Mouse (Mus musculus): ENCODE measurements at regions not wholly inside any gene's neighbourhood (a gene's known extent, or its start where the extent isn't known, plus 50 kb on each side); places are given as distances from the start of the nearest gene placed in this dataset.

GRCm38 (mm10) chr11:34975771-34976302 lies 142.4 kb upstream of the Spdl1 start:
- DNase-seq: no peak

GRCm38 (mm10) chr11:34973467-34973921 lies 140.1 kb upstream of the Spdl1 start:
- no peak for DNase-seq

GRCm38 (mm10) chr11:34973012-34973411 lies 139.6 kb upstream of the Spdl1 start:
- no peak for DNase-seq

- no peak for DNase-seq
Observed at GRCm38 (mm10) chr11:34959291-34959690, 125.8 kb upstream of the Spdl1 start.

DNA sequence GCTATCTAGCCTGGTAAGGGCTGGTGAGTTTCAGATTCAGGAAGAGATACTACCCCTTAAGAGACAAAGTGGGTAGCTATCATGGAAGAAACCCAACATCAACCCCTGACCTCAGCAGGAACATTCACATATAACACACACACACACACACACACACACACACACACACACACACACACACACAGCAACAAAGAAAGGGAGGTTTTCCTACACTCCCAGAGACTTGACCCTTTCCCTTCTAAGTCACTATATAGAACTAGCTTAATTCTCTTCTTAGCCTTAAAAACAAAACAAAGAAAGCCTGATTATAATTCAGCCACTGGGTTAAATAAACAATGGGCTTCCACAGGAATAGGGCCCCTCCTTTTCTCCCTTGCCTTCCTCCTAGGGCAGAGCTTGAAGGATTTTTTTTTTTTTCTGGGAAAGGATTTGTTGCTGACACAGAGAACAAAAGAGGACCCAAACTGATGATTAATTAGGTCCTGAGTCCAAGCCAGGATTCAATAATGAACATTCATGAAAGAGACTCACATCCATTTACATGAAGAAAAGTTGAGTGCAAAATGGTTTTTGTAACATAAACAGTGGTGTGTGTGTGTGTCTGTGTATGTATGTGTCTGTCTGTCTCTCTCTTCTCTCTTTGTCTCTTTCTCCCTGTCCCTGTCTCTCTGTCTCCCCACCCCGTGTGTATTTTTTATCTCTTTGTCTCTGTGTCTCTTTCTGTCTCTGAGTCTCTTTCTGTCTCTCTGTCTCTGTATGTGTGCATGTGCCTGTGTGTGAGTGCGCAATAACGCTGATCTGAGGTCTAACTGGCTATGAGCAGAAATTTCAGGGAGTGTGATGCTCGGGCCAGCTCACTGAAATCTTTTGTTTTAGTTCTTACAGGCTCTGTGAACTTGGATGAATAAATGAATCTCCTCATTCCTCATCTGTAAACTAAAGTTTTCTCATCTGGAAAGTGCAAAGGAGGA lies 108.3 kb upstream of the Spdl1 start:
- no peak for DNase-seq

DNA sequence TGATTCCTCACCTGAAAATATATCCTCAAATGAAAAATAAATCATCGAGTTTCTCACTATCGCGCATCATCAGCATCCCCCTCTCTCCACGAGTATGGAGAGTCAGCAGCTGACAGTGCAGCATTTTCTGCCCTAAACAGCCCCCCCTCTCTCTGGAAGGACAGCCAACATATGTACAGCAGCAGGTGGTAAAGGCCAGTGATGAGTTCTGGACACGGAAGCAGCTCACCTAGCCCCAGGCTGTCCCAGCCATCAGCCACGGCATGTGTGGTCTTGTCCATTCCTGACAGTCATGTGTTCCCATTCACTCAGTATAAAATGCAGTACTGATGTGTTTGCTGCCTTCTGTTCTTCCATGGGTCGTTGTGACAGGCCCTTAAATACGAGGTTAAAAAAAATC lies 106.7 kb upstream of the Spdl1 start:
- peak; percentile 7 to 15 for DNase-seq

DNA sequence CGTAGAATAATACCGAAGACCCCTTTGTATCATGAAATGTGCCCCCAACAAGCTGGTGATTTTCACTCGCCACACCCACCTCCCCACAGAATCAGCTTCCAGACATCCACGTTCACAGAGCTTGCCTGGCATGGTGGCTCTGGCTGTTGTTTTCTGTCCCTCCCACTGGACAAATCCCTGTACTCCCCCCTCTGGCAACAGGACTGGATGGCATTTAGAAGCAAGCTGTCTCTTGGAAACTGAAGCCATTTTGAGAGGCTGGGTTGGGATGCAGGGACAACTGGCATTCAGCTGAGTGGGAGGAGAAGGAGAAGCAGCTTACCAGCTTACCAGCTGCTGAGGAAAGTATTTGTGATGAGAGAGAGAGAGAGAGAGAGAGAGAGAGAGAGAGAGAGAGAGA lies 105.6 kb upstream of the Spdl1 start:
- no peak for DNase-seq

DNA sequence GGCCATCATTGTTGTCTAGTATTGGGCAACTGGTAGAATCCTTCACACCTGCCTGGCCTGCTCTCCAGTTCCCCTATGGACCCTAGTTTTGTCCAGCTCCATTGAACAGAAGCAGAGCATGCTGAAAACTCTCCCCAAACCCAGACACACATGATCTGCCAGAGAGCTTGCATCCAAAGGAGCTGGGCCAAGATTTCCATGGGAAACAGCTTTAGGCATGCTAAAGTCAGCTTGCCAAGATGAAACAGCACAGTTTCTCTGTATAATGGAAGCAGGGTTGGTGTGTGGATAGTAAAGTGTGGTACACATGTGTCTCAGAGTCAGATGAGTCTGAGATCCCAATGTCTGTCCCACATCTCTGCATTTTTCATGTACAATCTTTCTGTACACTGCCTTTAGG lies 98.8 kb upstream of the Spdl1 start:
- DNase-seq: no peak

DNA sequence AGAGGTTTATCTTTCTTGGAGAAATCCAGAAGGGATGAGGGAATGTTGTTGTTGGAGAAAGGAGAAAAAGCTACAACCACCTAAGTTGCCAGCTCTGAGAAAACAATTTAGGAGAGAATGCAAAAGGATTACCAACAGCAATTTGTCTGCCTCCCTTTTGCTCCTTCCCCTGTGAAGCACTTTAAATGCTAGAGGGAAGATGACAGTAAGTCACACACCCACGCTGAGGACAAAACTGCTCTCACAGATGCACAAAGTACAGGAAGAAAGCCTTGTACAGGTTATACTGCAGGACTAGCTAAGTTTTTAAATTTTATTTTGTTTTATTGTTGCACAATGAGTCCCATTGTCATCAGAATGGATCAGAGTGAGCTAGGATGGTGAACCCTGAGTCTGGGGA lies 83.7 kb upstream of the Spdl1 start:
- no peak for DNase-seq

DNA sequence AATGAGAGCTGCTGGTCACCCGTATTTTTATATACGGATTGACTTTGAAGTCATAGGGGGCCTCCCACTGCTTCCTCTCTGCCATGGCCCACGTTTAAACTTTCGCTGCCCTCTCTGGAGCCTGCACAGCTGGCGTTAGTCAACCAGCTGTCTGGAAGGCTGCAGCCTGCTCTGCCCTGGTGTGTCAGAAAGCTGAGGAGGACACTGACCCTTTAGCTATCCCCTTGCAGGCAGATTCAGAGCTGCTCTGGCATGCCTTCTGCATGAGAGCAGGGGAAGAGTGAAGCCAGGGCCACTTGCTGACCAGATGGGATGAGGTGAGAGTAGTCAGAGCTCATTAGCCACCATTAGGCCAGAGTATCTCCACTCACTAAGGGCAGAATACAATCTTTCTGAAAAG lies 76.4 kb upstream of the Spdl1 start:
- DNase-seq: no peak

DNA sequence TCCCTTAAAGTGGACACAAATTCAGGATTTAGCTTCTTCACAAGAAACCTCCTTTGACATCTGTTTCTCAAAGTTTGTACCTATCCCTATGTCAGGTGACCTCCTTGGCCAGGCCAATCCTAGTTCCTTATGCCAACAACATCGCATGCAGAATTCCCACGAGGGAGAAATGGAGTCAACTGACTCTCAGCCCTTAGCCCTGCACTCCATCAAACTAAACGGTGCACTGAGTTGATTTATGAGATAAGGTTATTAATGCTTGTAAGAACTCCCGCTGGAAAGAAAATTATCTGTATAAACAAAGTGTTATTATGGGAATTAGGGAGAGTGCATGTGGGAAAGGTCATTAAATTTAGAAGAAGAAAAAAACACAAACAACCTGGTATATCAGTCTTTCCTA lies 70.8 kb upstream of the Spdl1 start:
- DNase-seq: no peak

DNA sequence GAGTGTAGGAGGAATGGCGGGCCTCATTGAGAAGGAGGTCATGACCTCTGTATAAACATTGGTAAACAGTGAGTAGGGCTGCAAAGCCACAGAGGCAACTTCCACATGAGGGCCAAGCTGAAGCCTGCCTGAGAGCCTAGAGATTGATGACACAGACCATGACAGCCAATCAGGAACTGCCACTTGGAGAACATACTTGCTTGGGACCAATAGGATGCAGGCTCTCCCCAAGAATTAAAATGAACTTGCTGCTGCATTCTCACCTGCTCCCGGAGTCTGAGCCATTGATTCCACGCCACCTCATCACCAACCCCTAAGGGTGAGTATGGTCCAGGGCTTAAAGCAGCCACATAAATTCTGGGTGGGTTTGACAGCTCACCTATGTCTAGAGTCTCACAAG lies 66.0 kb upstream of the Spdl1 start:
- no peak for DNase-seq

DNA sequence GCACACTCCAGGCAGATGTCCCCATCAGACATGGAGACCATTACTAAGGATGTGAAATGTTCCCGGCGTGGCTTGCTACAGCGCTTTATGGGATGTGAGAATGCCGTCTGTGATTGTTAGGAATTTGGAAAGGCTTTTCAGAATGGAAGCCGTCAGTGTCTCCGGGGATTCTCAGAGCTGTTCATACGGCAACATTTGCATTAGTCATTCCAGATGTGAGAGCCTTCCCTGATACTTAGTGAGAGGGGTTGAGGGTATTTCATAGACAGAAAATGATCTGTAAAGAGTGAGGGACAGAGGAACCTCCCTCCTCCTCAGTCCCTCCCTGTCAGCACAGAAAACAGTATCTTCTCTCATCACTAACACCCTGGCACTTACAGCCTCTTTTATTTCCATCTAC lies 62.2 kb upstream of the Spdl1 start:
- no peak for DNase-seq

DNA sequence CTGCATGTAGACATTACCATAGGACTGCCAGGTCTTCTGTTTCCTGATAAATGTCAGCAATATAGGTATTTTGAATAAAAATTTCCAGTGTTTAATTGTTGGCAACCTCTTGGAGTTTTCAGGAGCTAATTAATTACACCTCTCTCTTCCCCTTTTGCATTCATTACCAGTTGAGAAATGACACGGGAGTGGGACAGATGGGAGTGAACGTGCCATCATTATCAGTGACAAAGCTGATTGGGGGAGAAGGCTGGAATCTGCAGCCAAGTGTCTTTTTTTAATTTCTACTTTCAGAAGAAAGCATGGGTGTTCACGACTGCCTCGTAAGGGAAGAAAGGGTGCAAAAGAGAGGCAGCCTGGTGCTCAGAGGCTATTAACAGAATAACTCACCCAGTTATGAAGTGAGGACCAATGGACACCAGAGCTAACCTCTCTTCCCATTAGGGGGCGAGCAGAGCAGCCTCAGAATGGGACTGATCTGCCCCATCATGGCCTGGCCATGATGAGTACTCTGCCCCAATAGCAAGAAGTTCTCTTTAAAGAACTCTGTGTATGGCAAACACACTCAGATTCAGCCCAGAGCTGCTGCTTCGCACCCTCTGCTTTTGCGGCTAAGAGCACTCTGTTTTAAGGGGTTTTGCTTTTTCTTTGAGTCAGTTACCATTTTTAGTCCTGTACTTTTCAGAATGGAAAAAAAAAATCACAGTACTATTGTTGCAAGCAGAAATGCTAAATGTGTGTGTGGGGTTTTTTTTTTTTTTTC lies 55.1 kb upstream of the Spdl1 start:
- DNase-seq: no peak

GRCm38 (mm10) chr11:34887587-34887986 lies 54.1 kb upstream of the Spdl1 start:
- no peak for DNase-seq
